Comparison of ENCODE assay signal across 9 mouse cellular contexts in the genomic region with DNA sequence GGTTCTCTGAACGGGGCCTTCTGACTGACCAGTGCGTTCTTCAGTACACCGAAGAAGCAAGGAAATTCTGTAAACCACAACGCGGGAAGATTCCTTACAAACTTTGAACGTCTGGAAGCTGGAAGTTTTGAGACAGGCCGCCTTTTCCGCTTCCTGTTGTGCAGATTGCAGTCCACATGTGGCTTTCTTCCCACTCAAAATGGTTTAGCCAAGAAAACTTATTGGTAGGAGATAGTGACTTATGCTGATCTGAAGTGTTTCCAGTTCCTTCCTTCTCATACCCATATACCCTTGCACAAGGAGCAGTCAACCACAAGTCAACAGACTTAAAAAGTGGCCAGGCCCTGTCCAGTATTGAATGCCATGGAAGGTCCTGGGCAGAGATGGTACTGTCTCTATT. TPM values are rescaled to one million over a fixed set of nuclear protein-coding genes. Genes with fewer than 3 reads are reported as not detected.
A peak's percentile ranks its signal among the peaks of the same experiment; 100 is the strongest.
DNase-seq lines count a peak whose midpoint lies in the region; ATAC-seq lines count a peak whose summit lies in the region.
"Had no signal": no experiment of that assay in that cellular context is flagged by ENCODE, and none has a peak within 500 bp of the region (broad histone marks: within the 10 kb centered on the region; RNA-seq: fewer than 3 reads in every experiment).

No protein-coding gene starts in this region.

- no peak overlapping the region for H3K27ac ChIP-seq in heart, embryonic 16.5 days (ENCODE audit: low read length)
- no peak overlapping the region for H3K27ac ChIP-seq in brown adipose tissue, adult 24 weeks (replicated peaks; ENCODE audit: low read depth, low read length)
- no peak overlapping the region for H3K27ac ChIP-seq in hindbrain, embryonic 16.5 days (ENCODE audit: low read depth, low read length)
- H3K27ac ChIP-seq in midbrain, embryonic 15.5 days = 0 out of 2 replicates have a peak overlapping the region, but pooled peaks have one; percentile 91

- peak overlapping the region; percentile 94 for H3K9ac ChIP-seq in heart, embryonic 16.5 days (ENCODE audit: low read length)
- H3K9ac ChIP-seq in hindbrain, embryonic 16.5 days (ENCODE audit: low read depth, low read length) = peak overlapping the region; percentile 91
- peak overlapping the region; percentile 74 for H3K9ac ChIP-seq in midbrain, embryonic 15.5 days

- DNase-seq in heart, postnatal 4 days = no peak
- no peak for DNase-seq in cerebellum, postnatal 25 days
- no peak for DNase-seq in frontal cortex, postnatal 25 days (ENCODE audit: low spot score in 2 of 2)
- DNase-seq in urinary bladder, postnatal 4 days (ENCODE audit: low spot score in 2 of 2) = no peak
- DNase-seq: cerebellum, adult 8-10 months had no signal

- peaks cover 12% of the 10 kb centered on the region for H3K36me3 ChIP-seq in heart, embryonic 16.5 days (ENCODE audit: control insufficient read depth, insufficient read depth)
- H3K36me3 ChIP-seq in hindbrain, embryonic 16.5 days (ENCODE audit: control insufficient read depth, insufficient read depth, low read length) = peaks cover 12% of the 10 kb centered on the region
- peaks cover 7% of the 10 kb centered on the region for H3K36me3 ChIP-seq in midbrain, embryonic 15.5 days (replicated peaks)

- no peak for ATAC-seq in heart, embryonic 16.5 days (replicated peaks; ENCODE audit: extremely low read depth, insufficient read depth, low FRiP score)
- ATAC-seq in hindbrain, embryonic 16.5 days = no peak
- no peak for ATAC-seq in midbrain, embryonic 15.5 days (replicated peaks)

- peak overlapping the region; percentile 100 for H3K4me3 ChIP-seq in heart, embryonic 16.5 days (ENCODE audit: low read length)
- peak overlapping the region; percentile 93 for H3K4me3 ChIP-seq in brown adipose tissue, adult 24 weeks (ENCODE audit: insufficient read depth, low read depth, low read length)
- peak overlapping the region; percentile 98 for H3K4me3 ChIP-seq in hindbrain, embryonic 16.5 days (ENCODE audit: low read length)
- peak overlapping the region; percentile 86 for H3K4me3 ChIP-seq in midbrain, embryonic 15.5 days

- no peaks in the 10 kb centered on the region for H3K27me3 ChIP-seq in heart, embryonic 16.5 days (ENCODE audit: control insufficient read depth, insufficient read depth, low read length)
- H3K27me3 ChIP-seq in hindbrain, embryonic 16.5 days (replicated peaks; ENCODE audit: control insufficient read depth, insufficient read depth, low read length) = no peaks in the 10 kb centered on the region
- no peaks in the 10 kb centered on the region for H3K27me3 ChIP-seq in midbrain, embryonic 15.5 days (replicated peaks)

- 47% methylated on average over 8 of the region's 8 CpGs for WGBS in heart, embryonic 16.5 days
- 66% methylated on average over 8 of the region's 8 CpGs for WGBS in hindbrain, embryonic 16.5 days
- WGBS in midbrain, embryonic 15.5 days = 69% methylated on average over 8 of the region's 8 CpGs

- H3K9me3 ChIP-seq in heart, embryonic 16.5 days (replicated peaks; ENCODE audit: control insufficient read depth, low read length) = no peaks in the 10 kb centered on the region
- H3K9me3 ChIP-seq in hindbrain, embryonic 16.5 days (ENCODE audit: control insufficient read depth, low read length) = no peaks in the 10 kb centered on the region
- H3K9me3 ChIP-seq in midbrain, embryonic 15.5 days = no peaks in the 10 kb centered on the region

- H3K4me1 ChIP-seq in heart, embryonic 16.5 days (ENCODE audit: control insufficient read depth, insufficient read depth, low read length) = peaks cover 15% of the 10 kb centered on the region
- peaks cover 8% of the 10 kb centered on the region for H3K4me1 ChIP-seq in brown adipose tissue, adult 24 weeks (ENCODE audit: control insufficient read depth, insufficient read depth, insufficient read length, low read length)
- H3K4me1 ChIP-seq in hindbrain, embryonic 16.5 days (ENCODE audit: control insufficient read depth, insufficient read depth, low read depth, low read length) = peaks cover 24% of the 10 kb centered on the region
- H3K4me1 ChIP-seq in midbrain, embryonic 15.5 days = peaks cover 31% of the 10 kb centered on the region

- H3K4me2 ChIP-seq in heart, embryonic 16.5 days (ENCODE audit: low read depth, low read length) = peak overlapping the region; percentile 84
- peak overlapping the region; percentile 94 for H3K4me2 ChIP-seq in hindbrain, embryonic 16.5 days (ENCODE audit: low read length)
- H3K4me2 ChIP-seq in midbrain, embryonic 15.5 days = peak overlapping the region; percentile 81

RNA-seq across cellular contexts. Expression of gene Ptges3l, which starts 1.0 kb away (rescaled TPM):
- 78.9 and 83.6 TPM in 2 replicates for polyA plus RNA-seq in heart, embryonic 16.5 days (2015; fragmentation: Nextera tagmentation; extraction: Ambion mirVana)
- total RNA-seq in heart, postnatal 4 days (2021) = 10 to 100 TPM; 50.6 to 52.8 TPM
- 3.8 and 4.2 TPM in 2 replicates for polyA plus RNA-seq in brown adipose tissue, adult 24 weeks (2012; ENCODE audit: insufficient read depth, insufficient read length, missing spikeins)
- polyA plus RNA-seq in hindbrain, embryonic 16.5 days (2015; fragmentation: Nextera tagmentation; extraction: Ambion mirVana) = 3.1 and 3.9 TPM in 2 replicates
- polyA plus RNA-seq in midbrain, embryonic 15.5 days (2015; fragmentation: Nextera tagmentation; extraction: Ambion mirVana) = 1.7 and 2.0 TPM in 2 replicates

RNA-seq across cellular contexts. Expression of gene Rundc1, which starts 1.3 kb away (rescaled TPM):
- 15.4 and 17.0 TPM in 2 replicates for polyA plus RNA-seq in heart, embryonic 16.5 days (2015; fragmentation: Nextera tagmentation; extraction: Ambion mirVana)
- total RNA-seq in heart, postnatal 4 days (2021) = 10 to 100 TPM in 1 of 2 experiments, 1 to 10 TPM in 1; 9.0 to 12.4 TPM
- 5.6 and 5.8 TPM in 2 replicates for polyA plus RNA-seq in brown adipose tissue, adult 24 weeks (2012; ENCODE audit: insufficient read depth, insufficient read length, missing spikeins)
- polyA plus RNA-seq in hindbrain, embryonic 16.5 days (2015; fragmentation: Nextera tagmentation; extraction: Ambion mirVana) = 30.7 and 33.6 TPM in 2 replicates
- polyA plus RNA-seq in midbrain, embryonic 15.5 days (2015; fragmentation: Nextera tagmentation; extraction: Ambion mirVana) = 31.7 and 34.9 TPM in 2 replicates

RNA-seq across cellular contexts. Expression of gene Gm27029, which starts 1.6 kb away (rescaled TPM):
- 15.8 and 17.2 TPM in 2 replicates for polyA plus RNA-seq in heart, embryonic 16.5 days (2015; fragmentation: Nextera tagmentation; extraction: Ambion mirVana)
- 1 to 10 TPM; 3.0 to 8.8 TPM for total RNA-seq in heart, postnatal 4 days (2021)
- polyA plus RNA-seq in brown adipose tissue, adult 24 weeks (2012; ENCODE audit: insufficient read depth, insufficient read length, missing spikeins) = 7.1 and 9.8 TPM in 2 replicates
- 8.1 and 9.5 TPM in 2 replicates for polyA plus RNA-seq in hindbrain, embryonic 16.5 days (2015; fragmentation: Nextera tagmentation; extraction: Ambion mirVana)
- 8.3 and 8.7 TPM in 2 replicates for polyA plus RNA-seq in midbrain, embryonic 15.5 days (2015; fragmentation: Nextera tagmentation; extraction: Ambion mirVana)

RNA-seq across cellular contexts. Expression of gene Aarsd1, which starts 8.8 kb away (rescaled TPM):
- polyA plus RNA-seq in heart, embryonic 16.5 days (2015; fragmentation: Nextera tagmentation; extraction: Ambion mirVana) = 42.8 and 44.6 TPM in 2 replicates
- total RNA-seq in heart, postnatal 4 days (2021) = 10 to 100 TPM; 25.0 to 27.1 TPM
- polyA plus RNA-seq in brown adipose tissue, adult 24 weeks (2012; ENCODE audit: insufficient read depth, insufficient read length, missing spikeins) = 20.2 and 30.5 TPM in 2 replicates
- polyA plus RNA-seq in hindbrain, embryonic 16.5 days (2015; fragmentation: Nextera tagmentation; extraction: Ambion mirVana) = 93.5 and 98.6 TPM in 2 replicates
- 103 and 108 TPM in 2 replicates for polyA plus RNA-seq in midbrain, embryonic 15.5 days (2015; fragmentation: Nextera tagmentation; extraction: Ambion mirVana)

RNA-seq across cellular contexts. Expression of gene Rpl27, which starts 15.9 kb away (rescaled TPM):
- 166 and 174 TPM in 2 replicates for polyA plus RNA-seq in heart, embryonic 16.5 days (2015; fragmentation: Nextera tagmentation; extraction: Ambion mirVana)
- total RNA-seq in heart, postnatal 4 days (2021) = 10 to 100 TPM; 69.0 to 72.5 TPM
- 376 and 386 TPM in 2 replicates for polyA plus RNA-seq in brown adipose tissue, adult 24 weeks (2012; ENCODE audit: insufficient read depth, insufficient read length, missing spikeins)
- polyA plus RNA-seq in hindbrain, embryonic 16.5 days (2015; fragmentation: Nextera tagmentation; extraction: Ambion mirVana) = 204 and 207 TPM in 2 replicates
- polyA plus RNA-seq in midbrain, embryonic 15.5 days (2015; fragmentation: Nextera tagmentation; extraction: Ambion mirVana) = 197 and 212 TPM in 2 replicates

Comparison
In these comparisons a context has a peak if more than half of its experiments do, and no peak if none do; other contexts are left out.
1. RNA of gene Ptges3l, which starts 1.0 kb away (polyA plus RNA-seq): 78.9 to 83.6 TPM in heart, embryonic 16.5 days; 3.8 to 4.2 TPM in brown adipose tissue, adult 24 weeks, 3.1 to 3.9 TPM in hindbrain, embryonic 16.5 days and 1.7 to 2.0 TPM in midbrain, embryonic 15.5 days; every median in the first group is over 10 times any median in the second.
2. Peak in every context shown above with its lines, with median percentiles within 50 percentile points of each other: H3K4me2 ChIP-seq, H3K4me3 ChIP-seq and H3K9ac ChIP-seq.